Mouse (Mus musculus) splenic B cell, adult 2 months (primary cell): ENCODE measurements around the gene Hist1h2af.
"Not testable (repeated sequence)": the region's sequence is repeated elsewhere in the genome, so short reads cannot be mapped to it uniquely, and the experiment has no call there.

ENCODE experiments used
- DNase-seq: peaks from one replicate; pipeline ENCODE4 v3.0.0-alpha.2; 2011; ENCODE audit warnings: low read depth, low spot score
- H3K27me3 ChIP-seq: 2 replicates; pipeline ENCODE4 v1.6.1; 2012; ENCODE audit warnings: mild to moderate bottlenecking, low read length, moderate library complexity, mixed read lengths; ENCODE audit not compliant: control insufficient read depth, poor library complexity, insufficient read depth, severe bottlenecking
- H3K36me3 ChIP-seq: 2 replicates; pipeline ENCODE4 v1.6.1; 2012; ENCODE audit warnings: mild to moderate bottlenecking, low read length, moderate library complexity, mixed read lengths; ENCODE audit not compliant: control insufficient read depth, poor library complexity, insufficient read depth, severe bottlenecking

Gene Hist1h2af

GRCm38 (mm10) chr13:23533560-23534367 is at the start of gene Hist1h2af:
Hist1h2af (plus strand) TSS chr13:23533906.
- DNase-seq, result peak; percentile 83
- H3K27me3 ChIP-seq, H3K36me3 ChIP-seq: not testable (repeated sequence)

GRCm38 (mm10) chr13:23485271-23485670 is 48.4 kb upstream of the Hist1h2af start:
- Histone ChIP-seq H3K36me3 (no peaks in the 10 kb centered on the region), H3K27me3 (no peaks in the 10 kb centered on the region)
- no peak for DNase-seq

GRCm38 (mm10) chr13:23488400-23489322 is 45.0 kb upstream of the Hist1h2af start, which contains the start of gene Btn2a2:
Btn2a2 (minus strand) TSS chr13:23488857.
- DNase-seq, result peak; percentile 85
- H3K27me3 ChIP-seq, result no peaks in the 10 kb centered on the region

GRCm38 (mm10) chr13:23490863-23491262 is 42.8 kb upstream of the Hist1h2af start:
- Histone ChIP-seq H3K36me3 (no peaks in the 10 kb centered on the region), H3K27me3 (no peaks in the 10 kb centered on the region)
- DNase-seq, result no peak

More at GRCm38 (mm10) chr13:23488400-23489322, 45.0 kb upstream of the Hist1h2af start, which contains the start of gene Btn2a2:
- H3K36me3 ChIP-seq, result no peaks in the 10 kb centered on the region

- no peaks in the 10 kb centered on the region for H3K36me3 ChIP-seq
- no peak for DNase-seq
- H3K27me3 ChIP-seq, result no peaks in the 10 kb centered on the region
Measured at GRCm38 (mm10) chr13:23491263-23491662, 42.4 kb upstream of the Hist1h2af start.

GRCm38 (mm10) chr13:23491990-23492389 is 41.7 kb upstream of the Hist1h2af start:
- no peaks in the 10 kb centered on the region for H3K27me3 ChIP-seq
- peak; percentile 27 for DNase-seq
- no peaks in the 10 kb centered on the region for H3K36me3 ChIP-seq

GRCm38 (mm10) chr13:23495526-23495925 is 38.2 kb upstream of the Hist1h2af start:
- Histone ChIP-seq H3K36me3 (no peaks in the 10 kb centered on the region), H3K27me3 (no peaks in the 10 kb centered on the region)
- DNase-seq, result no peak

GRCm38 (mm10) chr13:23497656-23498321 is 35.9 kb upstream of the Hist1h2af start:
- no peaks in the 10 kb centered on the region for H3K36me3 ChIP-seq
- H3K27me3 ChIP-seq, result no peaks in the 10 kb centered on the region
- no peak for DNase-seq

- Histone ChIP-seq H3K27me3 (no peaks in the 10 kb centered on the region), H3K36me3 (no peaks in the 10 kb centered on the region)
- no peak for DNase-seq
Measured at GRCm38 (mm10) chr13:23498653-23499052, 35.1 kb upstream of the Hist1h2af start.

GRCm38 (mm10) chr13:23499943-23500342 is 33.8 kb upstream of the Hist1h2af start:
- no peaks in the 10 kb centered on the region for H3K36me3 ChIP-seq
- no peaks in the 10 kb centered on the region for H3K27me3 ChIP-seq
- no peak for DNase-seq

- peak; percentile 69 for DNase-seq
- Histone ChIP-seq H3K27me3 (no peaks in the 10 kb centered on the region), H3K36me3 (no peaks in the 10 kb centered on the region)
Measured at GRCm38 (mm10) chr13:23500424-23501200, 33.1 kb upstream of the Hist1h2af start.

GRCm38 (mm10) chr13:23501511-23501910 is 32.2 kb upstream of the Hist1h2af start:
- no peak for DNase-seq
- H3K36me3 ChIP-seq, result no peaks in the 10 kb centered on the region
- no peaks in the 10 kb centered on the region for H3K27me3 ChIP-seq

- no peaks in the 10 kb centered on the region for H3K36me3 ChIP-seq
- H3K27me3 ChIP-seq, result no peaks in the 10 kb centered on the region
- DNase-seq, result no peak
Measured at GRCm38 (mm10) chr13:23502031-23502567, 31.6 kb upstream of the Hist1h2af start.

- no peaks in the 10 kb centered on the region for H3K27me3 ChIP-seq
- H3K36me3 ChIP-seq, result no peaks in the 10 kb centered on the region
Measured at GRCm38 (mm10) chr13:23502916-23503315, 30.8 kb upstream of the Hist1h2af start.

More at GRCm38 (mm10) chr13:23502916-23503315, 30.8 kb upstream of the Hist1h2af start:
- DNase-seq, result no peak
